Mouse (Mus musculus) thymus, adult 2 months (tissue): ENCODE measurements at regions not wholly inside any gene's neighbourhood (a gene's known extent, or its start where the extent isn't known, plus 50 kb on each side); places are given as distances from the start of the nearest gene placed in this dataset.

Experiments
- CTCF ChIP-seq: fragments of 200-500 bp; IDR thresholded peaks from 2 replicates; pipeline ENCODE4 v1.5.1; 2012; ENCODE audit warnings: mild to moderate bottlenecking, control low read depth, low read length, moderate library complexity, borderline replicate concordance; ENCODE audit not compliant: control insufficient read depth, poor library complexity, insufficient read depth; ENCODE audit errors: extremely low read depth
- POLR2A ChIP-seq: fragments of 200-500 bp; IDR thresholded peaks from 2 replicates; pipeline ENCODE4 v1.6.1; 2012; ENCODE audit warnings: mild to moderate bottlenecking, low read length, control low read depth, moderate library complexity; ENCODE audit not compliant: control insufficient read depth, poor library complexity, insufficient read depth; ENCODE audit errors: extremely low read depth

DNA sequence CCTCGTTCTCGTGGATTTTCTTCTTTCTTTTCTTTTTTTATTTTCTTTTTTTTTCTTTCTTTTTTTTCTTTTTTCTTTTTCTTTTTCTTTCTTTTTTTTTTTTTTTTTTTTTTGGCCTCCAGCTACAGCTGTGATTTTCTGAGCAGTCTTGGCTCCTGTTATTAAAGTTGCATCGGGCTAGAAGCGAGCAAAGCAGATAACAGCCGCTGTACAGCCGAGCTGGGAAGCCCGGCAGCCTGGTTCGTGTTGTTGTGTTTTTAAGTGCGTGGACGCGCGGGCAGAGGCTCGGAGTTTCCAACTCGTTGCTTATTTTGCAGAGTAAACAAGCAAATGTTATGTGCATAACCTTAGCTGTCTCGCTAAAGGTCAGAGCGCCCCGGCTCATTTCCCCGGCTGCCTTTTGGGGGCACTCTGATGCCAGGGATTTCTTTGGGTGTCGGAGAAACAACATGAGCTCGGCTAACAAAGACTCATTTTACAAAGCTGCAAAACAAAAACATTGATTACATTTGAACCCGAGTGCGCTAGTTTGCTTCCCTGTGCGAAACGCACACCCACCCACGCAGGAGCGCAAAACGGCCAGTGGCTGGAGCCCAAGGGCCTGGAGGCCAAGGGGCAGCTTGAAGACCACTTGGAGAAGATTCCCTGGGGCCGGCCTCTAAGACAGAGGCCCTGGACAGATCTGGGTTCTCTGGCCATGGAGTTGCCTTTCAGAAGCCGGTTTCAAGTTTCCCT, 344.3 kb upstream of the Mki67 start:
- TF ChIP-seq CTCF (no peak), POLR2A (no peak)
